27 mouse cellular contexts compared by ENCODE assay signal in genomic region chr1:53341071-53341470, GRCm38 (mm10). TPM values are rescaled to one million over a fixed set of nuclear protein-coding genes. Genes with fewer than 3 reads are reported as not detected.
"Had no signal": no experiment of that assay in that cellular context is flagged by ENCODE, and none has a peak within 500 bp of the region (broad histone marks: within the 10 kb centered on the region; RNA-seq: fewer than 3 reads in every experiment).

No protein-coding gene starts in this region.

- ATAC-seq: midbrain, embryonic 13.5 days; midbrain, embryonic 15.5 days had no signal

- H3K4me1 ChIP-seq: megakaryocyte, embryonic 14.5 days; midbrain, embryonic 13.5 days; midbrain, embryonic 15.5 days; neural tube, embryonic 12.5 days; stomach, embryonic 15.5 days had no signal

- H3K27me3 ChIP-seq: liver, embryonic 13.5 days; liver, embryonic 15.5 days; megakaryocyte, embryonic 14.5 days; midbrain, embryonic 13.5 days; midbrain, embryonic 15.5 days; neural tube, embryonic 12.5 days; stomach, embryonic 15.5 days had no signal

- DNase-seq: liver, embryonic 13.5 days; lung, adult 18-20 months; lung, embryonic 14.5 days; lung, postnatal 10 days; retina, postnatal 1 day; right cerebral cortex, adult 18-20 months; right cerebral cortex, postnatal 25 days; thymus, adult 2 months; thymus, postnatal 25 days; thymus, postnatal 4 days had no signal

- H3K9me3 ChIP-seq: liver, embryonic 13.5 days; liver, embryonic 15.5 days; stomach, embryonic 15.5 days had no signal

- H3K4me2 ChIP-seq: liver, embryonic 13.5 days; liver, embryonic 15.5 days; lung, embryonic 14.5 days; midbrain, embryonic 11.5 days; midbrain, embryonic 13.5 days; midbrain, embryonic 15.5 days; neural tube, embryonic 12.5 days; stomach, embryonic 15.5 days had no signal

- H3K9ac ChIP-seq: liver, embryonic 13.5 days; liver, embryonic 15.5 days; lung, embryonic 14.5 days; midbrain, embryonic 13.5 days; midbrain, embryonic 15.5 days; neural tube, embryonic 12.5 days; stomach, embryonic 15.5 days had no signal

- H3K4me3 ChIP-seq: liver, embryonic 13.5 days; liver, embryonic 15.5 days; megakaryocyte, embryonic 14.5 days; midbrain, embryonic 13.5 days; midbrain, embryonic 15.5 days; neural tube, embryonic 12.5 days; stomach, embryonic 15.5 days had no signal

- H3K27ac ChIP-seq: liver, embryonic 13.5 days; liver, embryonic 15.5 days; macrophage; midbrain, embryonic 13.5 days; midbrain, embryonic 15.5 days; neural tube, embryonic 12.5 days; stomach, embryonic 15.5 days; stomach, postnatal 0 days had no signal

RNA-seq across cellular contexts. Expression of gene Asdurf, which starts 11.3 kb away (rescaled TPM):
- polyA plus RNA-seq: liver, embryonic 15.5 days; spleen, adult 2 months; testis, adult 2 months; thymus, adult 2 months; urinary bladder, adult 2 months had no signal

RNA-seq across cellular contexts. Expression of gene Gm28551, which starts 11.4 kb away (rescaled TPM):
- total RNA-seq: monocyte, adult 5-6 weeks; neutrophil, adult 5-6 weeks had no signal
- polyA plus RNA-seq: liver, embryonic 15.5 days; macrophage; spleen, adult 2 months; testis, adult 2 months; thymus, adult 2 months had no signal

RNA-seq across cellular contexts. Expression of gene Gm28778, which starts 44.2 kb away (rescaled TPM):
- total RNA-seq: midbrain, postnatal 0 days; monocyte, adult 5-6 weeks; neutrophil, adult 5-6 weeks had no signal
- polyA plus RNA-seq: liver, embryonic 13.5 days; liver, embryonic 15.5 days; lung, embryonic 14.5 days; lung, embryonic 16.5 days; macrophage; midbrain, embryonic 11.5 days; midbrain, embryonic 13.5 days; midbrain, embryonic 15.5 days; midbrain, postnatal 0 days; neural tube, embryonic 12.5 days; neural tube, embryonic 14.5 days; stomach, embryonic 15.5 days; urinary bladder, adult 2 months had no signal
